Mouse (Mus musculus) duodenum, adult 2 months (tissue): Measurements from ENCODE around the gene Mrps31. TPM values are rescaled to one million over a fixed set of nuclear protein-coding genes. Genes with fewer than 3 reads are reported as not detected.

ENCODE experiments used
- polyA plus RNA-seq: library from polyadenylated mRNA; depleted of rRNA; stranded (reverse); fragments of >200 nt; gene quantifications from 2 replicates; pipeline ENCODE4 v1.2.3, GENCODE M21; 2012; ENCODE audit warnings: low replicate concordance; rRNA removed

Mrps31 gene
- 3.8 and 4.2 TPM in 2 replicates for polyA plus RNA-seq

DNA sequence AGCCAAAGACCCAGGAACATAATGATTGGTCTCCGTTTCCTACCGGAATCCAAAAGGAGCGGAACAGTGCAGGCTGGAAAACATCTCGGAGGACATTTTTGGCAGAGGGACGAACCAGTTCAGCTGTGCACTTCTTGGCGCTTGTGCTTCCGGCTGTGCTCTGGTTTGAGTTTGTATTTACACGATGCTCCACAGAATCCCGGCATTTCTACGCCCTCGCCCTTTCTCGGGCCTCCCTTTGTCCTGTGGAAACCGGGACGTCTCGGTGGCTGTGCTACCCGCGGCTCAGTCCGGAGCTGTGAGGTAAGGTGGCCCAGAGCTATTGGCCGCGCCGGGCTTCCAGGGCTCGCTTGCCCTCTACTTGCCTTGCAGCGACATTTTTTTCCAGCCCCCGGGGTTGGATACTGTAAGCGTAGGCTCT, at the start of gene Mrps31:
TSS of gene Mrps31 (plus strand) at position 80 of the 421 bp plus-strand sequence.

DNA sequence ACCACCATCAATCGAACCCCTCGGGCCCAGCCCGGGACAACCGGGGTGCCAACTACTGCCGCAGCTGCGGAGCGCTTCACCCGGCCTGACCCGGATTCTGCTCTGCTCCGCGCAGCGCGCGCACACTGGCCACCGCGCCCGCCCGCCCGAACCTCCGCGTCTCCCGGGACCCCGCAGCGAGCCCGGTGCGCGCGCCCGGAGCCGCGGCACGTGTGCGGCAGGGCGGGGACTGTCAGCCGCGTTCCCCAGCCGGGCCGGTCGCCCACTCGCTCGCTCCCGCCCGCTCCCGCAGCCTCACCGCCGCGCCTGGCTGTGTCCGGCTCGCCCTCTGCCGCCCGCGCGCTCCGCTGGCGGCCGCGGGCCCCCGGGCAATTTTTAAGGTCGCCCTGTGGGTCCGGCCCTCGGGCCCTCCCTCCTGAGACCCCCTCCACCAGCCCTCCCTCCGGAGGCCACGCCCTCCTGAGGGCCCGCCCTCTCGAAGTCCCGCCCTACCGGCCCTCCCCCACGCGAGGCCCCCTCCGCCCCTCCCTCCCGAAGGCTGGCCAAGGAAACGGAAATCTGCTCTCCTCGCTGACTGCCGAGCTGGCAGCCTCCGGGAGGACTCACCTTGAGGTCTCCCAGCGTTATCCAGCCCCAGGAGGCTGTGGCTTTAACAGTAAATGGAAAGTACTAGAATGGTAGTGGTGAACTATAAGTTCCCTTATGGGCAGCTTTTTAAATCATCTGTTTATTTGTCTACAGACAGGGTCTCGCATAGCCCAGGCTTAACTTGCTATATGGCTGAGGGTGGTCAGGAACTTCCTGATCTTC, 12.8 kb upstream of the Mrps31 start, which contains the start of gene Slc25a15:
TSS of gene Slc25a15 (minus strand) at position 456 of the 810 bp plus-strand sequence.

Other genes with a start within 250 kb of the Mrps31 start
- 2.3 and 2.8 TPM in 2 replicates for gene Nek3, start 244.9 kb upstream of the Mrps31 start, polyA plus RNA-seq
- gene Ckap2, start 225.5 kb upstream of the Mrps31 start, polyA plus RNA-seq: 1.3 and 1.9 TPM in 2 replicates
- gene Vps36, start 218.6 kb upstream of the Mrps31 start, polyA plus RNA-seq: 4.0 and 4.1 TPM in 2 replicates
- gene Thsd1, start 184.0 kb upstream of the Mrps31 start, polyA plus RNA-seq: 0.41 and 0.55 TPM in 2 replicates
- gene Tpte, start 127.9 kb upstream of the Mrps31 start, polyA plus RNA-seq: not detected in 2 replicates
- gene Slc25a15, start 12.8 kb upstream of the Mrps31 start, polyA plus RNA-seq: 30.2 and 51.3 TPM in 2 replicates